Mouse (Mus musculus) liver, adult 2 months (tissue): ENCODE results near the gene Zmynd11. TPM values are rescaled to one million over a fixed set of nuclear protein-coding genes. Genes with fewer than 3 reads are reported as not detected.

Source experiments
- DNase-seq: peaks from one replicate; pipeline ENCODE4 v3.0.0-alpha.2; 2011; ENCODE audit warnings: low read depth, low spot score; ENCODE audit errors: extremely low read depth
- H3K27ac ChIP-seq: fragments of 200-500 bp; replicated peaks from 2 replicates; pipeline ENCODE4 v1.5.1; 2012; ENCODE audit warnings: low read depth, mild to moderate bottlenecking, control low read depth, inconsistent platforms, low read length; ENCODE audit not compliant: insufficient read depth
- H3K27me3 ChIP-seq: fragments of 200-500 bp; 2 replicates; pipeline ENCODE4 v1.6.1; 2012; ENCODE audit warnings: mild to moderate bottlenecking, moderate library complexity, low read length, inconsistent platforms; ENCODE audit not compliant: control insufficient read depth, insufficient read depth
- H3K36me3 ChIP-seq: fragments of 200-500 bp; 2 replicates; pipeline ENCODE4 v1.6.1; 2012; ENCODE audit warnings: low read length, inconsistent platforms; ENCODE audit not compliant: control insufficient read depth, insufficient read depth
- H3K4me1 ChIP-seq: fragments of 200-500 bp; 2 replicates; pipeline ENCODE4 v1.6.1; 2011; ENCODE audit warnings: low read length; ENCODE audit not compliant: control insufficient read depth, insufficient read depth
- H3K4me3 ChIP-seq: fragments of 200-500 bp; 2 replicates; pipeline ENCODE4 v1.5.1; 2011; ENCODE audit warnings: low read depth, mild to moderate bottlenecking, control low read depth, low read length, moderate library complexity; ENCODE audit not compliant: insufficient read depth
- H3K79me2 ChIP-seq: fragments of 200-500 bp; 2 replicates; pipeline ENCODE4 v1.6.1; 2012; ENCODE audit warnings: inconsistent platforms, mild to moderate bottlenecking, low read length, moderate library complexity; ENCODE audit not compliant: control insufficient read depth, insufficient read depth
- H3K9ac ChIP-seq: fragments of 200-500 bp; 2 replicates; pipeline ENCODE4 v1.6.1; 2012; ENCODE audit warnings: low read depth, mild to moderate bottlenecking, control low read depth, inconsistent platforms, low read length
- CTCF ChIP-seq: fragments of 200-500 bp; IDR thresholded peaks from 2 replicates; pipeline ENCODE4 v1.5.1; 2011; ENCODE audit warnings: low read depth, low read length, control low read depth
- POLR2A ChIP-seq: fragments of 200-500 bp; IDR thresholded peaks from 2 replicates; pipeline ENCODE4 v1.6.1; 2011; ENCODE audit warnings: low read length, control low read depth; ENCODE audit not compliant: insufficient read depth; ENCODE audit errors: extremely low read depth
- WGBS: fragments of 180-500 bp; shearing (Covaris S2); methylation state at CpG from one replicate; pipeline ENCODE4 v1.1.7; 2018; 5-methylcytosine and 5-hydroxymethylcytosine counted together
- polyA plus RNA-seq: library from polyadenylated mRNA; depleted of rRNA; stranded (reverse); fragments of >200 nt; gene quantifications from 2 replicates; pipeline ENCODE4 v1.2.3, GENCODE M21; 2012
- total RNA-seq: library from RNA; depleted of rRNA; stranded (reverse); fragments of >200 nt; gene quantifications from 2 replicates; pipeline ENCODE4 v1.2.3, GENCODE M21; 2014

Gene Zmynd11
- total and polyA plus RNA-seq, 2 experiments = 21.6 to 35.5 TPM

DNA sequence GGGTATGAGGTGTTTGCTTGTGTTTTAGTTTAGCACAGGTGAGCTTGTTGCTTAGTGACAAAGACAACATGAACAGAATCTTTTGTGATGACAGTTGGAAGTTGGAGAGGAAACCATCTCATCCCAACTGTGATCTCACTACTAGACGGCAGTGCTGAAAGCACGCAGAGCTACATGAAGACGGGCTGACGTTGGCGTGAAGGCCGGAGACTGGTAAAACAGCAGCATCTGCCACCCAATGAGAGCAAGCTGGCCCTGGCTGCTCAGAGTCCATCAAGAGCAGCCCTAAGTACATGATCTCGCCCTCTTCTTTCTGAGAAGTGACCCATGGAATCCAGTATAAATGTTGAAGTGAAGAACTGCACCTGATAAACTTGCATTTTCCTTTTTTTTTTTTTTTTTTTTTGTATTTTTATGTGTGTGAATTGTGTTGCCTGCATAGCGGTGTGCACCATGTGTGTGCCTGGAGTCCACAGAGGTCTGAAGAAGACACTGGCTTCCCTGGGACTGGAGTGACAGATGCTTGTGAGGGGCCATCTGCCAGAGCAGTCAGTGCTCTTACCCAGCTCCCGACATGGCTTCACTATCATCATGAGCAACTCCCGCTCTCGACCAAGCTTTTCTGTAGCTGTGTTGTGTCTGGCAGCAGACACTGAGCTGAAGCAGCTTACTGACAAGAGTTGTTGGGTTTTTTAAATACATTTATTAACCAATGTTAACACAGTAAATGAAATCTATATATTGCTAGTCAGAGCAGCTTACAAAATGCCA, 80.8 kb downstream of the Zmynd11 start:
- Histone ChIP-seq H3K27me3 (no peaks in the 10 kb centered on the region), H3K36me3 (peaks cover 42% of the 10 kb centered on the region), H3K4me3 (no peak overlapping the region), H3K4me1 (no peaks in the 10 kb centered on the region), H3K27ac (no peak overlapping the region), H3K79me2 (no peaks in the 10 kb centered on the region), H3K9ac (no peak overlapping the region)
- DNase-seq = no peak
- TF ChIP-seq CTCF (no peak), POLR2A (no peak)
- WGBS = 96% methylated on average over 11 of the region's 11 CpGs

DNA sequence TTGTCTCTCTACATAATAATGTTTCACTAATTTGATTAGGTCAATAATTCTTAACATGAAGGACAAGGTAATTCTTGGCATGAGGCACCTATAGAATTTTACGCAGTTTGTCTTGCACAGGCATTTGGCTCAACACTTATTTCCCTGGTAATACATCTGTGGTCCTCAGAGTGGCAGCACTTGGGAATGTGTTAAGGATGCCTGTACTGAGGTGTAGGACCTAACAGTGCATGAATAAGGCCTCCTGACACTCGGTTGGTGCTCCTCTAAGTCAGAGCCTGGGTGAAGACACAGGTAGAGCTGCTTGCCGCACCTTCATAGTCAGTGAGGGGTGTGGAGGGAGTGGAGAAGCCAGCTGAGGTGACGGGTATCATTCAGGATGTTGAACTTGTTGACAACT, 81.8 kb downstream of the Zmynd11 start:
- Histone ChIP-seq H3K27ac (no peak overlapping the region), H3K9ac (no peak overlapping the region), H3K4me1 (no peaks in the 10 kb centered on the region), H3K4me3 (no peak overlapping the region), H3K27me3 (no peaks in the 10 kb centered on the region), H3K79me2 (no peaks in the 10 kb centered on the region), H3K36me3 (peaks cover 34% of the 10 kb centered on the region)
- no peak for DNase-seq
- WGBS = 90% methylated on average over 4 of the region's 4 CpGs
- TF ChIP-seq CTCF (no peak), POLR2A (no peak)

DNA sequence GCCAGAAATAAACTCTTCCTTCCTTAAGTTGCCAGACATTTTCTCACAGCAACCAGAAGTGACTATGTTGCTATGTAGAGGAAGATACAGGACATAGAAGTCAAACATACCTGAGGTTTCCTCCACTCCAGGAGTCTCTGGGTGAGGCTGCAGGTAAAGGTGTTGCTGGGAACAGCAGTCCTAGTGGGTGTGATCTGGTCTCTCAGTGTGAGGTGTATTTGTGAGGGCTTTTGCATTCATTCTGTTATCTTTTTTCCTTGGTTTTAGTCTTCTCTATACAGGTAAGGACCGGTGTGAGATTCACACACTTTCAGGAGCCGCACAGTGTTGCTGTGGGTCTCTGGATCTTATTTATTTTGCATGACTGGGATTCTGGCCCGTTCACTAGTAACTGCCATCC, 83.6 kb downstream of the Zmynd11 start:
- Histone ChIP-seq H3K27me3 (no peaks in the 10 kb centered on the region), H3K4me3 (no peak overlapping the region), H3K27ac (no peak overlapping the region), H3K9ac (no peak overlapping the region), H3K79me2 (no peaks in the 10 kb centered on the region), H3K36me3 (peaks cover 24% of the 10 kb centered on the region), H3K4me1 (no peaks in the 10 kb centered on the region)
- no peak for DNase-seq
- TF ChIP-seq CTCF = no peak
- no peak for TF ChIP-seq POLR2A
- WGBS = 97% methylated on average over 3 of the region's 3 CpGs

DNA sequence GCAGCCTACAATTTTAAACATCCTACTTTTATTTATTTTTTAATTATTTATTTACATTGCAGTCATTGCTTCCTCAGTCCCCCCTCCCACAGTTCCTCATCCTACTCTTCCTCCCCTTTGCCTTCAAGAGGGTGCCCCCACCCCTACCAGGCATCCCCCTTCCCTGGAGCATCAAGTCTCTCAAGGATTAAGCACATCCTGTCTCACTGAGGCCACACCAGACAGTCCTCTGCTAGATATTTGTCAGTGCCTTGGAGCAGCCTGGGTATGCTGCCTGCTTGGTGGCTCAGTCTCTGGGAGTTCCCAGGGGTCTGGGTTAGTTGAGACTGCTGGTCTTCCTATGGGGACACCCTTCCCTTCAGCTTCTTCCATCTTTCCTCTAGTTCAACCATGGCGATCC, 91.0 kb downstream of the Zmynd11 start:
- Histone ChIP-seq H3K36me3 (no peaks in the 10 kb centered on the region), H3K79me2 (no peaks in the 10 kb centered on the region), H3K4me3 (no peak overlapping the region), H3K27me3 (no peaks in the 10 kb centered on the region), H3K27ac (no peak overlapping the region), H3K4me1 (no peaks in the 10 kb centered on the region), H3K9ac (no peak overlapping the region)
- no peak for TF ChIP-seq CTCF
- TF ChIP-seq POLR2A = no peak
- DNase-seq = no peak
- WGBS = 96% methylated on average over 1 of the region's 1 CpGs

DNA sequence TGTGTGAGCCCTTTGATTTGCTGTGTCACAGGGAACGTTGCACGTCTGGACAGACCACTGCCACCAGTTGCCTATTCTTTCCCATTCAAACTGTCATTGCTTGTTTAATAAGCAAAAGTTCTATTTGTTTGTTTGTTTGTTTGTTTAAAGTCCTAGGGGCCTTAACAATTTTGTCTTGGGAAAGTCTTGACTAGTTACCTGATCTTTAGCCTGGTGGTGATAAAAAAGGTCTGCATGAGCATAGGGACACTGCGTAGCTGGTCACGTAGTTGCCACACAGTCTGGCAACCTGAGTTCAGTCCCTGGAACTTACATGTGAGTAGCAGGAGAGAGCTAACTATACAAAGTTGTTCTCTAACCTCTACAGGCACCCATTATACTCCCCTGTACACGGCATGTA, 95.9 kb downstream of the Zmynd11 start:
- no peaks in the 10 kb centered on the region for H3K4me1 ChIP-seq
- H3K4me3 ChIP-seq = no peak overlapping the region
- no peaks in the 10 kb centered on the region for H3K79me2 ChIP-seq
- no peaks in the 10 kb centered on the region for H3K27me3 ChIP-seq
- H3K36me3 ChIP-seq = peaks cover 2% of the 10 kb centered on the region
- TF ChIP-seq CTCF = no peak
- TF ChIP-seq POLR2A = no peak
- no peak overlapping the region for H3K9ac ChIP-seq
- DNase-seq = no peak
- no peak overlapping the region for H3K27ac ChIP-seq
- 93% methylated on average over 5 of the region's 5 CpGs for WGBS

DNA sequence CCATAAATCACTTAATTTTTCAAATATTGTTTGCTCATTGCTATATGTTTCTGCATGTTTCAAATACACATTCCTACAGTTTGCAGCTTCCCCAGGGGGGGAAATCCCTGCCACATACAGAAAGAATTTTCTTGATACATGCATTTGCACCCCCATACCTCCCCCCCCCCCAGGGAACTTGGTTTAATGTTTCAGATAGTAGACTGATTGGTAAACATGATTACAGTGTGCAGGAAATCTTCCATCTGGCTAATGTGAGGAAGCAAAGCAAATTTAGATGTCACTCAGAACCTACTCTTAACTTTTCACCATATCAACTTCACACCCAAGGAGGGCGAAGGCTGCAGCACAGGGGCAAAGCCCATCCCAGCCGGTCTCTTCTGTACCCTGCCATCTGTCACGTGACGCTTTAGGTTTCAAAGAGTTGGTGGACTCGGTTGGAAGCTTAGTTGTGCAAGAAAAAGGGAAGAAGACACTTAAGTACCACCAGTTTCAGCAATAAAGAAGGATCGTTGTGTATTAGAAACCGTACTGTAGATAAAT, 97.1 kb downstream of the Zmynd11 start:
- Histone ChIP-seq H3K27me3 (no peaks in the 10 kb centered on the region), H3K9ac (no peak overlapping the region), H3K4me3 (no peak overlapping the region), H3K36me3 (peaks cover 2% of the 10 kb centered on the region), H3K27ac (no peak overlapping the region), H3K79me2 (no peaks in the 10 kb centered on the region), H3K4me1 (no peaks in the 10 kb centered on the region)
- 85% methylated on average over 7 of the region's 7 CpGs for WGBS
- TF ChIP-seq CTCF (no peak), POLR2A (no peak)
- no peak for DNase-seq
